Mouse (Mus musculus) thymus, postnatal 36 days (tissue): ENCODE results near the gene Rab11fip4.

ENCODE experiments used
- DNase-seq, 2 experiments: peaks; one replicate each; pipeline ENCODE4 v3.0.0; 2022; ENCODE audit warnings: mixed read lengths in 2 of 2

Rab11fip4 gene

GRCm38 (mm10) chr11:79715316-79715715, 124.3 kb downstream of the Rab11fip4 start:
- DNase-seq, result no peak

GRCm38 (mm10) chr11:79715733-79716452, 124.9 kb downstream of the Rab11fip4 start:
- no peak for DNase-seq

- no peak for DNase-seq
Measured at GRCm38 (mm10) chr11:79716453-79716749, 125.4 kb downstream of the Rab11fip4 start.

GRCm38 (mm10) chr11:79717271-79717670, 126.3 kb downstream of the Rab11fip4 start:
- no peak for DNase-seq

GRCm38 (mm10) chr11:79717801-79718200, 126.8 kb downstream of the Rab11fip4 start:
- no peak for DNase-seq

- DNase-seq, result no peak
Measured at GRCm38 (mm10) chr11:79718202-79718601, 127.2 kb downstream of the Rab11fip4 start.

- no peak for DNase-seq
Measured at GRCm38 (mm10) chr11:79718829-79719346, 127.9 kb downstream of the Rab11fip4 start.

GRCm38 (mm10) chr11:79720737-79721136, 129.7 kb downstream of the Rab11fip4 start:
- DNase-seq, result no peak

- no peak for DNase-seq
Measured at GRCm38 (mm10) chr11:79722811-79723210, 131.8 kb downstream of the Rab11fip4 start.

GRCm38 (mm10) chr11:79725005-79725404, 134.0 kb downstream of the Rab11fip4 start:
- no peak for DNase-seq

GRCm38 (mm10) chr11:79729231-79730047, 138.4 kb downstream of the Rab11fip4 start:
- DNase-seq, result no peak

GRCm38 (mm10) chr11:79730462-79730861, 139.4 kb downstream of the Rab11fip4 start:
- no peak for DNase-seq

GRCm38 (mm10) chr11:79731476-79731875, 140.5 kb downstream of the Rab11fip4 start:
- DNase-seq, result no peak

GRCm38 (mm10) chr11:79733013-79733412, 142.0 kb downstream of the Rab11fip4 start:
- no peak for DNase-seq

GRCm38 (mm10) chr11:79736232-79737006, 145.4 kb downstream of the Rab11fip4 start:
- no peak for DNase-seq

GRCm38 (mm10) chr11:79737126-79737697, 146.2 kb downstream of the Rab11fip4 start:
- no peak for DNase-seq

GRCm38 (mm10) chr11:79737865-79738502, 147.0 kb downstream of the Rab11fip4 start:
- no peak for DNase-seq

- no peak for DNase-seq
Measured at GRCm38 (mm10) chr11:79738725-79739558, 147.9 kb downstream of the Rab11fip4 start.

GRCm38 (mm10) chr11:79740740-79741512, 149.9 kb downstream of the Rab11fip4 start:
- DNase-seq, result no peak

GRCm38 (mm10) chr11:79746552-79747102, 155.6 kb downstream of the Rab11fip4 start:
- DNase-seq, result no peak
